8 mouse cellular contexts compared by ENCODE assay signal in the genomic region with DNA sequence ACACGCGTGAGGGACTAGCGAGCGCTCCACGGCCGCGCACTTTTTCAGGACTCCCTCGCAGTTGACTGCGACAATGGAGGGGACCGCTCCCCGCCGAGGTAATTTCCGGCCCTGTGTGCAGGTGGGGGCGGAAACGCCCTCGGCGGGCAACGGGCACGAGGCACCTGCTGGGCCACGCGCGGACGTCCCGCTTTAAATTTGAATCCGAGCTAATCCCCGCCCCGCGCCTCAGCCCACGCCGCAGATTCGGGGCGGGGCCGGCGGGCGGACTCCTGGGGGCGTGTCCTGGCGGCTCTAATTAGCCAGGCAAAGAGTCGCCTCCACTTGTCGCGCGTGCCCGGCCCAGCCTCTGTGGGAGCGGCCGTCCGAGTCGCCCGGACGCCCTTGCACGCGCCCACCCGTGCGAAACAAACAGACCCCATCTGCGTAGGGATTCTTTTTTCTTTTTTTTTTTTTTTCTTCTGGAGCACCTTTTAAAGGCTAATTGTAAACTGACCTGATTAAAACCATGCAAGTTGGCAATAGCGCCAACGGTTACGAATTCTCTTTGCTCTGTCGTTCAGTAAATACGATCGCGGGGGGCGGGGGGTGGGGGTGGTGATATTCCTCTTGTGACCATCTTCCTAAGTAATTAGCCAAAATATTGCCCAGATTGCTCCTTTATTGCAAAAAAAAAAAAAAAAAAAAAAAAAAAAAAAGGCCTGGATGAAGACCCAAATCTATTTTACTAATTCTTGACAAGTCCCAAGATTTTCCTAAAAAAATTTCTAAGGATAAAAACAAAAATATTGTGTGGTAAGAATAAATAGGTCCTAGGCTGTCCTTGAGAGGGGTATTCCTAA. TPM values are rescaled to one million over a fixed set of nuclear protein-coding genes. Genes with fewer than 3 reads are reported as not detected.
DNase-seq lines count a peak whose midpoint lies in the region; ATAC-seq and TF ChIP-seq lines count a peak whose summit lies in the region.

No protein-coding gene starts in this region.

- ATAC-seq in Patski: peak; percentile 61
- peak; percentile 84 for ATAC-seq in hindbrain, embryonic 11.5 days (ENCODE audit: low FRiP score)
- ATAC-seq in lung, postnatal 0 days: peak; percentile 87

- POLR2A ChIA-PET in Patski (lab: Charles Lee): interaction anchor here (0.7 kb wide), 1 partner anchor 122 kb away, joined by 3 read pairs; no protein-coding TSS in a partner anchor

- WGBS in hindbrain, embryonic 11.5 days: under 1% methylated on average over 60 of the region's 61 CpGs
- under 1% methylated on average over 60 of the region's 61 CpGs for WGBS in lung, postnatal 0 days

- H3K4me1 ChIP-seq in hindbrain, embryonic 11.5 days (replicated peaks; ENCODE audit: control insufficient read depth, insufficient read depth, low read length): no peaks in the 10 kb centered on the region; the same call in 1 of the 2 replicates
- no peaks in the 10 kb centered on the region; the same call in 1 of the 2 replicates for H3K4me1 ChIP-seq in lung, postnatal 0 days (ENCODE audit: insufficient read depth, low read depth, low read length)

- in situ Hi-C loops in Patski (cut with MboI; ENCODE audit: low pct_unique_long_range_greater_than_20kb): loop anchor here (10.0 kb wide), 1 partner anchor 229 kb away; no protein-coding TSS in a partner anchor

- peak; percentile 13 for DNase-seq in Patski (ENCODE audit: low read depth, low spot score)
- DNase-seq in cerebellum, adult 9-11 months: peak; percentile 97
- peak; percentile 84 to 92 for DNase-seq in frontal cortex, adult 2 months (ENCODE audit: extremely low spot score in 1 of 2, low spot score in 1 of 2)
- peak; percentile 91 for DNase-seq in hindbrain, embryonic 11.5 days (ENCODE audit: low spot score)
- peak; percentile 90 to 94 for DNase-seq in layer of hippocampus, postnatal 10 days (ENCODE audit: low spot score in 2 of 2)
- DNase-seq in lung, postnatal 0 days (ENCODE audit: low spot score): peak; percentile 96
- DNase-seq in ovary, postnatal 36 days (ENCODE audit: low spot score): peak; percentile 94
- DNase-seq in thymus, postnatal 14 days: peak; percentile 97

- TF ChIP-seq EP300 in lung, postnatal 0 days (IDR thresholded peaks at IDR 0.05): no peak

- CTCF ChIA-PET in Patski (lab: Charles Lee): interaction anchor here (0.6 to 1.6 kb wide), 6 partner anchors 20 to 150 kb away, joined by 3 to 7 read pairs (median 5); no protein-coding TSS in a partner anchor

- peak overlapping the region; percentile 24; the same call in 1 of the 2 replicates for H3K27ac ChIP-seq in hindbrain, embryonic 11.5 days (ENCODE audit: low read depth, low read length)
- peak overlapping the region; percentile 66; the same call in 1 of the 2 replicates for H3K27ac ChIP-seq in lung, postnatal 0 days (ENCODE audit: low read length)

- H3K4me2 ChIP-seq in hindbrain, embryonic 11.5 days (replicated peaks; ENCODE audit: low read depth, low read length): peak overlapping the region; percentile 57
- H3K4me2 ChIP-seq in lung, postnatal 0 days (replicated peaks; ENCODE audit: low read depth, low read length): peak overlapping the region; percentile 70

- peak overlapping the region; percentile 48 for H3K9ac ChIP-seq in hindbrain, embryonic 11.5 days (ENCODE audit: low read depth, low read length)
- no peak overlapping the region for H3K9ac ChIP-seq in lung, postnatal 0 days (replicated peaks; ENCODE audit: low read depth)

- H3K9me3 ChIP-seq in hindbrain, embryonic 11.5 days (ENCODE audit: control insufficient read depth, low read length): no peaks in the 10 kb centered on the region
- H3K9me3 ChIP-seq in lung, postnatal 0 days (ENCODE audit: low read length): no peaks in the 10 kb centered on the region

- H3K4me3 ChIP-seq in hindbrain, embryonic 11.5 days (ENCODE audit: low read depth, low read length): peak overlapping the region; percentile 99
- peak overlapping the region; percentile 53 for H3K4me3 ChIP-seq in lung, postnatal 0 days (ENCODE audit: low read depth, low read length)

- H3K27me3 ChIP-seq in Patski: no peaks in the 10 kb centered on the region
- H3K27me3 ChIP-seq in hindbrain, embryonic 11.5 days (ENCODE audit: control insufficient read depth, insufficient read depth, low read length): no peaks in the 10 kb centered on the region
- H3K27me3 ChIP-seq in lung, postnatal 0 days (replicated peaks; ENCODE audit: insufficient read depth, low read length): no peaks in the 10 kb centered on the region

- TF ChIP-seq CTCF in Patski (IDR thresholded peaks at IDR 0.05): no peak
- TF ChIP-seq CTCF in lung, postnatal 0 days (IDR thresholded peaks at IDR 0.05): no peak

- no peaks in the 10 kb centered on the region for H3K36me3 ChIP-seq in hindbrain, embryonic 11.5 days (ENCODE audit: control insufficient read depth, insufficient read depth, low read length)
- no peaks in the 10 kb centered on the region for H3K36me3 ChIP-seq in lung, postnatal 0 days (ENCODE audit: insufficient read depth, low read length)

RNA-seq across cellular contexts. Expression of a gene that starts 0.9 kb away (rescaled TPM):
- polyA plus RNA-seq in Patski (2021): 8.3 TPM
- polyA plus RNA-seq in frontal cortex, adult 2 months (2012; rRNA removed): 9.2 TPM in 2 replicates
- 25.0 and 26.1 TPM in 2 replicates for polyA plus RNA-seq in hindbrain, embryonic 11.5 days (2014; fragmentation: Nextera tagmentation; extraction: Ambion mirVana)
- total RNA-seq in layer of hippocampus, postnatal 10 days (2021): 10 to 100 TPM; 18.6 to 22.2 TPM
- 7.9 and 8.1 TPM in 2 replicates for polyA plus RNA-seq in lung, postnatal 0 days (2015; fragmentation: Nextera tagmentation; extraction: Ambion mirVana)

Comparison
In these comparisons a context has a peak if more than half of its experiments do, and no peak if none do; other contexts are left out.
1. Peak in every context shown above with its lines: DNase-seq, ATAC-seq, H3K4me3 ChIP-seq and H3K27ac ChIP-seq.
2. DNase-seq: peak in every context shown above with its lines; median percentile 97 in cerebellum, adult 9-11 months; 97 in thymus, postnatal 14 days; 96 in lung, postnatal 0 days; 94 in ovary, postnatal 36 days; 92 in layer of hippocampus, postnatal 10 days; 91 in hindbrain, embryonic 11.5 days; 88 in frontal cortex, adult 2 months; 13 in Patski.